Mouse (Mus musculus) layer of hippocampus, postnatal 10 days (tissue): ENCODE results near the gene Nek3. TPM values are rescaled to one million over a fixed set of nuclear protein-coding genes. Genes with fewer than 3 reads are reported as not detected.

Experiments
- DNase-seq, 2 experiments: peaks; one replicate each; pipeline ENCODE4 v3.0.0; 2021; ENCODE audit warnings: low spot score in 2 of 2
- long read RNA-seq: library from polyadenylated mRNA; stranded (forward); transcript quantifications from one replicate; pipeline ENCODE4 v2.0.0, GENCODE M21; 2023
- total RNA-seq, 2 experiments: library from RNA; stranded (reverse); gene quantifications; 2 replicates each; pipeline ENCODE4 v1.2.3; 2021

The Nek3 gene
- 1 to 10 TPM; 3.0 TPM for total RNA-seq
- long read RNA-seq, partial matches to known transcripts = 0 of 1 reads
- long read RNA-seq, other reads (novel, unspliced or antisense) = 1 of 1 reads

- peak; percentile 76 to 85 for DNase-seq
Measured at GRCm38 (mm10) chr8:22166080-22166603, at the start of gene Nek3. Gene Nek3 (minus strand): TSS chr8:22166435.

GRCm38 (mm10) chr8:22214826-22215225 lies 48.6 kb upstream of the Nek3 start:
- DNase-seq = no peak

GRCm38 (mm10) chr8:22209012-22209411 lies 42.8 kb upstream of the Nek3 start:
- DNase-seq = no peak

GRCm38 (mm10) chr8:22207535-22207934 lies 41.3 kb upstream of the Nek3 start:
- DNase-seq = no peak

- DNase-seq = no peak
Measured at GRCm38 (mm10) chr8:22199481-22199880, 33.2 kb upstream of the Nek3 start.

- no peak for DNase-seq
Measured at GRCm38 (mm10) chr8:22197914-22198313, 31.7 kb upstream of the Nek3 start.

GRCm38 (mm10) chr8:22193432-22194010 lies 27.3 kb upstream of the Nek3 start:
- no peak for DNase-seq

GRCm38 (mm10) chr8:22192660-22193431 lies 26.6 kb upstream of the Nek3 start, which contains the start of gene Vps36:
Gene Vps36 (plus strand): TSS chr8:22192809.
- peak; percentile 90 to 95 for DNase-seq

- DNase-seq = peak; percentile 86 to 88
Measured at GRCm38 (mm10) chr8:22185431-22186397, 19.5 kb upstream of the Nek3 start, which contains the start of gene Ckap2. Gene Ckap2 (minus strand): TSS chr8:22185819.

GRCm38 (mm10) chr8:22184884-22185283 lies 18.6 kb upstream of the Nek3 start:
- no peak for DNase-seq

- no peak for DNase-seq
Measured at GRCm38 (mm10) chr8:22175966-22176365, 9.7 kb upstream of the Nek3 start.

- no peak for DNase-seq
Measured at GRCm38 (mm10) chr8:22169167-22169566, 2.9 kb upstream of the Nek3 start.

- DNase-seq = no peak
Measured at GRCm38 (mm10) chr8:22165251-22166079, 770 bp downstream of the Nek3 start.

GRCm38 (mm10) chr8:22164431-22164830 lies 1.8 kb downstream of the Nek3 start:
- no peak for DNase-seq

GRCm38 (mm10) chr8:22162206-22162605 lies 4.0 kb downstream of the Nek3 start:
- DNase-seq = no peak

- DNase-seq = no peak
Measured at GRCm38 (mm10) chr8:22150345-22150663, 15.9 kb downstream of the Nek3 start.

GRCm38 (mm10) chr8:22149643-22150344 lies 16.4 kb downstream of the Nek3 start:
- no peak for DNase-seq

- no peak for DNase-seq
Measured at GRCm38 (mm10) chr8:22148367-22148740, 17.9 kb downstream of the Nek3 start.

GRCm38 (mm10) chr8:22147706-22148366 lies 18.4 kb downstream of the Nek3 start:
- DNase-seq = no peak
